Mouse (Mus musculus): ENCODE results near the gene Dtx2. TPM values are rescaled to one million over a fixed set of nuclear protein-coding genes. Genes with fewer than 3 reads are reported as not detected.
A peak's percentile ranks its signal among the peaks of the same experiment; 100 is the strongest.

Dtx2 gene
- polyA plus RNA-seq, 1 experiment from 2014 or later = 29.6 TPM

GRCm38 (mm10) chr5:135958367-135958766 is 36.2 kb upstream of the Dtx2 start:
- H3K4me1 ChIP-seq (ENCODE audit: control insufficient read depth, insufficient read depth, low read length) = peaks cover 11% of the 10 kb centered on the region
- no peak overlapping the region for H3K27ac ChIP-seq (ENCODE audit: low read depth, low read length)
- no peak for ATAC-seq (ENCODE audit: low FRiP score)
- no peak overlapping the region for H3K4me2 ChIP-seq
- H3K4me3 ChIP-seq (ENCODE audit: low read depth, low read length) = no peak overlapping the region
- peak; percentile 83 for DNase-seq (ENCODE audit: low spot score, missing footprints)
- H3K9me3 ChIP-seq (ENCODE audit: control insufficient read depth, low read length) = no peaks in the 10 kb centered on the region
- no peaks in the 10 kb centered on the region for H3K27me3 ChIP-seq (ENCODE audit: control insufficient read depth, insufficient read depth, low read length)
- no peaks in the 10 kb centered on the region for H3K36me3 ChIP-seq (ENCODE audit: control insufficient read depth, insufficient read depth, low read length)
- 91% methylated on average over 4 of the region's 4 CpGs for WGBS
- H3K9ac ChIP-seq (ENCODE audit: low read length) = no peak overlapping the region

- ATAC-seq (ENCODE audit: low FRiP score) (no peak), DNase-seq (ENCODE audit: low spot score, missing footprints) (no peak)
- 96% methylated on average over 7 of the region's 7 CpGs for WGBS
- Histone ChIP-seq H3K27ac (ENCODE audit: low read depth, low read length) (no peak overlapping the region), H3K9ac (ENCODE audit: low read length) (no peak overlapping the region), H3K36me3 (ENCODE audit: control insufficient read depth, insufficient read depth, low read length) (no peaks in the 10 kb centered on the region), H3K4me3 (ENCODE audit: low read depth, low read length) (no peak overlapping the region), H3K9me3 (ENCODE audit: control insufficient read depth, low read length) (no peaks in the 10 kb centered on the region), H3K27me3 (ENCODE audit: control insufficient read depth, insufficient read depth, low read length) (no peaks in the 10 kb centered on the region), H3K4me2 (no peak overlapping the region), H3K4me1 (ENCODE audit: control insufficient read depth, insufficient read depth, low read length) (peaks cover 11% of the 10 kb centered on the region)
Observed at GRCm38 (mm10) chr5:135959911-135960310, 34.7 kb upstream of the Dtx2 start.

- Histone ChIP-seq H3K9ac (ENCODE audit: low read length) (no peak overlapping the region), H3K27me3 (ENCODE audit: control insufficient read depth, insufficient read depth, low read length) (peaks cover 5% of the 10 kb centered on the region; the same call in 1 of the 2 replicates), H3K9me3 (ENCODE audit: control insufficient read depth, low read length) (no peaks in the 10 kb centered on the region), H3K4me1 (ENCODE audit: control insufficient read depth, insufficient read depth, low read length) (peaks cover 15% of the 10 kb centered on the region), H3K4me2 (peak overlapping the region; percentile 69), H3K27ac (ENCODE audit: low read depth, low read length) (no peak overlapping the region; the same call in 1 of the 2 replicates), H3K36me3 (ENCODE audit: control insufficient read depth, insufficient read depth, low read length) (no peaks in the 10 kb centered on the region), H3K4me3 (ENCODE audit: low read depth, low read length) (no peak overlapping the region)
- no peak for ATAC-seq (ENCODE audit: low FRiP score)
- no peak for DNase-seq (ENCODE audit: low spot score, missing footprints)
- 95% methylated on average over 15 of the region's 15 CpGs for WGBS
Observed at GRCm38 (mm10) chr5:135960909-135961635, 33.5 kb upstream of the Dtx2 start.

- Histone ChIP-seq H3K36me3 (ENCODE audit: control insufficient read depth, insufficient read depth, low read length) (no peaks in the 10 kb centered on the region), H3K9ac (ENCODE audit: low read length) (peak overlapping the region; percentile 74), H3K27me3 (ENCODE audit: control insufficient read depth, insufficient read depth, low read length) (peaks cover 5% of the 10 kb centered on the region; the same call in 1 of the 2 replicates), H3K27ac (ENCODE audit: low read depth, low read length) (peak overlapping the region; percentile 69), H3K4me1 (ENCODE audit: control insufficient read depth, insufficient read depth, low read length) (peaks cover 12% of the 10 kb centered on the region), H3K9me3 (ENCODE audit: control insufficient read depth, low read length) (no peaks in the 10 kb centered on the region), H3K4me3 (ENCODE audit: low read depth, low read length) (peak overlapping the region; percentile 42), H3K4me2 (peak overlapping the region; percentile 69)
- no peak for ATAC-seq (ENCODE audit: low FRiP score)
- no peak for DNase-seq (ENCODE audit: low spot score, missing footprints)
- WGBS = 2% methylated on average over 11 of the region's 11 CpGs
Observed at GRCm38 (mm10) chr5:135962125-135962491, 32.5 kb upstream of the Dtx2 start.

GRCm38 (mm10) chr5:135962492-135963279 is 31.9 kb upstream of the Dtx2 start:
- peak; percentile 99 for DNase-seq (ENCODE audit: low spot score, missing footprints)
- Histone ChIP-seq H3K9ac (ENCODE audit: low read length) (peak overlapping the region; percentile 74), H3K4me3 (ENCODE audit: low read depth, low read length) (peak overlapping the region; percentile 42)

GRCm38 (mm10) chr5:135963280-135963627 is 31.3 kb upstream of the Dtx2 start:
- Histone ChIP-seq H3K4me1 (ENCODE audit: control insufficient read depth, insufficient read depth, low read length) (peaks cover 10% of the 10 kb centered on the region), H3K9ac (ENCODE audit: low read length) (peak overlapping the region; percentile 74), H3K27ac (ENCODE audit: low read depth, low read length) (peak overlapping the region; percentile 69), H3K27me3 (ENCODE audit: control insufficient read depth, insufficient read depth, low read length) (peaks cover 5% of the 10 kb centered on the region; the same call in 1 of the 2 replicates), H3K4me3 (ENCODE audit: low read depth, low read length) (peak overlapping the region; percentile 42), H3K36me3 (ENCODE audit: control insufficient read depth, insufficient read depth, low read length) (no peaks in the 10 kb centered on the region), H3K4me2 (peak overlapping the region; percentile 69), H3K9me3 (ENCODE audit: control insufficient read depth, low read length) (no peaks in the 10 kb centered on the region)
- ATAC-seq (ENCODE audit: low FRiP score) = no peak
- 4% methylated on average over 6 of the region's 6 CpGs for WGBS
- peak; percentile 87 for DNase-seq (ENCODE audit: low spot score, missing footprints)

More at GRCm38 (mm10) chr5:135962492-135963279, 31.9 kb upstream of the Dtx2 start:
- no peaks in the 10 kb centered on the region for H3K9me3 ChIP-seq (ENCODE audit: control insufficient read depth, low read length)
- peak overlapping the region; percentile 69 for H3K4me2 ChIP-seq
- peaks cover 10% of the 10 kb centered on the region for H3K4me1 ChIP-seq (ENCODE audit: control insufficient read depth, insufficient read depth, low read length)
- ATAC-seq (ENCODE audit: low FRiP score) = peak; percentile 96
- peaks cover 5% of the 10 kb centered on the region; the same call in 1 of the 2 replicates for H3K27me3 ChIP-seq (ENCODE audit: control insufficient read depth, insufficient read depth, low read length)
- no peaks in the 10 kb centered on the region for H3K36me3 ChIP-seq (ENCODE audit: control insufficient read depth, insufficient read depth, low read length)
- H3K27ac ChIP-seq (ENCODE audit: low read depth, low read length) = peak overlapping the region; percentile 69
- WGBS = 1% methylated on average over 55 of the region's 64 CpGs

GRCm38 (mm10) chr5:135965501-135965930 is 29.1 kb upstream of the Dtx2 start:
- H3K4me2 ChIP-seq = no peak overlapping the region
- no peaks in the 10 kb centered on the region for H3K9me3 ChIP-seq (ENCODE audit: control insufficient read depth, low read length)
- H3K9ac ChIP-seq (ENCODE audit: low read length) = 0 out of 2 replicates have a peak overlapping the region, but pooled peaks have one; percentile 16
- H3K27me3 ChIP-seq (ENCODE audit: control insufficient read depth, insufficient read depth, low read length) = peaks cover 5% of the 10 kb centered on the region; the same call in 1 of the 2 replicates
- 13% methylated on average over 24 of the region's 24 CpGs for WGBS
- DNase-seq (ENCODE audit: low spot score, missing footprints) = no peak
- no peak overlapping the region for H3K27ac ChIP-seq (ENCODE audit: low read depth, low read length)
- H3K4me3 ChIP-seq (ENCODE audit: low read depth, low read length) = no peak overlapping the region
- ATAC-seq (ENCODE audit: low FRiP score) = no peak
- H3K36me3 ChIP-seq (ENCODE audit: control insufficient read depth, insufficient read depth, low read length) = no peaks in the 10 kb centered on the region
- peaks cover 10% of the 10 kb centered on the region for H3K4me1 ChIP-seq (ENCODE audit: control insufficient read depth, insufficient read depth, low read length)

GRCm38 (mm10) chr5:135966866-135967265 is 27.7 kb upstream of the Dtx2 start:
- 67% methylated on average over 9 of the region's 9 CpGs for WGBS
- H3K9me3 ChIP-seq (ENCODE audit: control insufficient read depth, low read length) = no peaks in the 10 kb centered on the region

GRCm38 (mm10) chr5:135968781-135969180 is 25.8 kb upstream of the Dtx2 start:
- H3K9me3 ChIP-seq (ENCODE audit: control insufficient read depth, low read length) = no peaks in the 10 kb centered on the region
- peak; percentile 87 for DNase-seq (ENCODE audit: low spot score, missing footprints)
- no peak overlapping the region for H3K9ac ChIP-seq (ENCODE audit: low read length)
- peaks cover 3% of the 10 kb centered on the region; the same call in 1 of the 2 replicates for H3K4me1 ChIP-seq (ENCODE audit: control insufficient read depth, insufficient read depth, low read length)
- no peaks in the 10 kb centered on the region for H3K36me3 ChIP-seq (ENCODE audit: control insufficient read depth, insufficient read depth, low read length)
- H3K4me3 ChIP-seq (ENCODE audit: low read depth, low read length) = no peak overlapping the region
- no peak overlapping the region for H3K4me2 ChIP-seq
- 68% methylated on average over 1 of the region's 1 CpGs for WGBS
- no peak for ATAC-seq (ENCODE audit: low FRiP score)
- H3K27me3 ChIP-seq (ENCODE audit: control insufficient read depth, insufficient read depth, low read length) = peaks cover 5% of the 10 kb centered on the region; the same call in 1 of the 2 replicates
- no peak overlapping the region for H3K27ac ChIP-seq (ENCODE audit: low read depth, low read length)

More at GRCm38 (mm10) chr5:135966866-135967265, 27.7 kb upstream of the Dtx2 start:
- ATAC-seq (ENCODE audit: low FRiP score) (no peak), DNase-seq (ENCODE audit: low spot score, missing footprints) (no peak)
- H3K4me1 ChIP-seq (ENCODE audit: control insufficient read depth, insufficient read depth, low read length) = peaks cover 8% of the 10 kb centered on the region
- H3K27ac ChIP-seq (ENCODE audit: low read depth, low read length) = no peak overlapping the region
- no peaks in the 10 kb centered on the region for H3K36me3 ChIP-seq (ENCODE audit: control insufficient read depth, insufficient read depth, low read length)
- no peak overlapping the region for H3K4me2 ChIP-seq
- H3K4me3 ChIP-seq (ENCODE audit: low read depth, low read length) = no peak overlapping the region
- no peak overlapping the region for H3K9ac ChIP-seq (ENCODE audit: low read length)
- H3K27me3 ChIP-seq (ENCODE audit: control insufficient read depth, insufficient read depth, low read length) = peaks cover 5% of the 10 kb centered on the region; the same call in 1 of the 2 replicates

All from midbrain, embryonic 11.5 days (tissue).